Mouse (Mus musculus) splenic B cell, adult 2 months (primary cell): ENCODE measurements around the gene Nelfb.
"Not testable (repeated sequence)": the region's sequence is repeated elsewhere in the genome, so short reads cannot be mapped to it uniquely, and the experiment has no call there.

ENCODE experiments used
- DNase-seq: peaks from one replicate; pipeline ENCODE4 v3.0.0-alpha.2; 2011; ENCODE audit warnings: low read depth, low spot score
- H3K27me3 ChIP-seq: 2 replicates; pipeline ENCODE4 v1.6.1; 2012; ENCODE audit warnings: mild to moderate bottlenecking, low read length, moderate library complexity, mixed read lengths; ENCODE audit not compliant: control insufficient read depth, poor library complexity, insufficient read depth, severe bottlenecking
- H3K36me3 ChIP-seq: 2 replicates; pipeline ENCODE4 v1.6.1; 2012; ENCODE audit warnings: mild to moderate bottlenecking, low read length, moderate library complexity, mixed read lengths; ENCODE audit not compliant: control insufficient read depth, poor library complexity, insufficient read depth, severe bottlenecking

Nelfb gene

DNA sequence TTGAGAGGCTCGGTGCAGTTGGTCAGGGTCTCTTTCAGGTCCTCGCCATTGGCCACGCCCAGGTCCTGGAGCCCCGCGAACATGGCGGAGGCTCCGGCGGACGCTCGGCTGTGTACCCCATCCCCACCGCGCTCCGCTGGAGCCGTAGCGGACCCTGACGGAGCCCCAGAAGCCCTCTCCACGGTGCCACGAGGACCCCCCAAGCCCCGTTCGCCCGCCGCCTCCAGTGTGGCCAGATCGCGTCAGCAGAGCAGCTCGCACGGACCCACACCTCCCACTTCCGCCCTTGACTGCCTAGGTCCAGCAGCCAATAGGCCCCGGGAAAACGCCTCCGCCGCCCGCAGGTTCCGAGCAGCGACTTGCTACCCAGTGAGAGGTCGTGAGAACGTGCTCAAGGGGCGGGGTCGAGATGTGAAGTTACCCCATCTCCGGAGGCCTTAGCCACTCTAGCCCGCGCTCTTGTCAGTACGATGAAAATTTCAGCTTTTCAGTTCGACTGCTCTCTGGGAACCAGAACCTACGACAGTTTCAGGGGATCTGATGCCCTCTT lies at the start of gene Nelfb:
Gene Nelfb, minus strand, starts transcription at position 369 of the 550 bp plus-strand sequence.
- DNase-seq = peak; percentile 92
- Histone ChIP-seq H3K27me3 (no peaks in the 10 kb centered on the region), H3K36me3 (peaks cover 5% of the 10 kb centered on the region; the same call in 1 of the 2 replicates)

DNA sequence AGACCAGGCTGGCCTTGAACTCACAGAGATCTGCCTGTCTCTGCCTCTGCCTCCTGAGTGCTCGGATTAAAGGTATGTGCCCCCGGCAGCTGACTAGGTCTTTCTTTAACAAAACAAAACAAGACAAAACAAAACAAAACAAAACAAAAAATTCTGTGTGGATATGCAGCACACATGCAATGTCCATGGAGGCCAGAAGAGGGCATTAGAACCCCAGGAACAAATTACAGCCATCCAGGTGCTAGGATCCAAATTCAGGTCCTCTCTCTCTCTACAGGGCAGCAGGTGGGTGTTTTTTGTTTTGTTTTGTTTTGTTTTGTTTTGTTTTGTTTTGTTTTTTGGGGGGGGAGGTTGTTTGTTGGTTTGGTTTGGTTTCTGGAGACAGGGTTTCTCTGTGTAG lies 47.6 kb upstream of the Nelfb start:
- peak; percentile 63 for DNase-seq
- Histone ChIP-seq H3K27me3 (no peaks in the 10 kb centered on the region), H3K36me3 (no peaks in the 10 kb centered on the region)

- H3K36me3 ChIP-seq, H3K27me3 ChIP-seq, DNase-seq: not testable (repeated sequence)
Measured at GRCm38 (mm10) chr2:25257250-25257649, 46.0 kb upstream of the Nelfb start.

DNA sequence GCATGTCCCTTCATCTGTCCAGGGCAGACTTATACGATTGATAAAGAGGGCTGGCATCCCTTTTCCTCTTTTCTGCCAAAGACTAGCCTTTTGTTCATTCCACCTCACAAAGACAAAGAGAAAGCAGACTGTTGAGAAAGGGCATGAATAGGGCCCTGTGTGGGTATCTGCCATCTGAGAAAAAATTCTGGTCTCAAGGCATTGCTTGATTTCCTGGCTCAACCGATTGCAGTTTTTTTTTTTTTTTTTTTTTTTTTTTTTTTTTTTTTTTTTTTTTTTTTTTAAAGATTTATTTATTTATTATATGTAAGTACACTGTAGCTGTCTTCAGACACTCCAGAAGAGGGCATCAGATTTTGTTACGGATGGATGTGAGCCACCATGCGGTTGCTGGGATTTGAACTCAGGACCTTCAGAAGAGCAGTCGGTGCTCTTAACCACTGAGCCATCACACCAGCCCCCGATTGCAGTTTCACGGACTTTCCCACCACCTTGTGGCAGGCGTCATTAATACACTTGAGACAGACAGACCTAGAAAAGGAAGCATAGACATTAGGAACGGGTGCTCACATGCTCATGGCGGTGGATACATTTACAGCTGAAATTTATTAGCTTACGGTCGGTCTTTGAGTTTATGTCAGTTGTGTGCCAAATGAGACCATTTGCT lies 45.3 kb upstream of the Nelfb start:
- peak; percentile 82 for DNase-seq
- not testable (repeated sequence) for H3K36me3 ChIP-seq, H3K27me3 ChIP-seq

GRCm38 (mm10) chr2:25255284-25255779 lies 44.0 kb upstream of the Nelfb start, which contains the start of gene Tmem203:
Tmem203 (plus strand) TSS chr2:25255439.
- Histone ChIP-seq H3K36me3 (no peaks in the 10 kb centered on the region; the same call in 1 of the 2 replicates), H3K27me3 (no peaks in the 10 kb centered on the region)
- peak; percentile 93 for DNase-seq

DNA sequence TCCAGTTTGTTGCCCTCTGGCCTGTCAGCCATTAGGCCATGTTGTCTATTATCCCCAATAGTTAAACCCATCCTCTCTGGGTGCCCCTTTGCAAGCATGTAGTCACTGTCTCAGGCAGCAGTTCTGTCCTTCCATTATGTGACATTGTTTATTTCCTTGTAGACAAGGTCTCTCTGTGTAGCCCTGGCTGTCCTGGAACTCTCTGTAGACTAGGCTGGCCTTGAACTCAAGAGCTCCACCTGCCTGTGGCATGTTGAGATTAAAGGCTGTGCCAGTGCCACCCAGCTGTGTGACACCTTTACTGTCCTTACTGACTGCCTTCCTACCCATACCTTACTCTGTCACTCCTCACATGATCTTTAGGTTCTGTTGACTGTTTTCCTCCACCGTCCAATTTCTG lies 41.0 kb upstream of the Nelfb start:
- peak; percentile 58 for DNase-seq
- Histone ChIP-seq H3K27me3 (no peaks in the 10 kb centered on the region), H3K36me3 (peaks cover 4% of the 10 kb centered on the region)

DNA sequence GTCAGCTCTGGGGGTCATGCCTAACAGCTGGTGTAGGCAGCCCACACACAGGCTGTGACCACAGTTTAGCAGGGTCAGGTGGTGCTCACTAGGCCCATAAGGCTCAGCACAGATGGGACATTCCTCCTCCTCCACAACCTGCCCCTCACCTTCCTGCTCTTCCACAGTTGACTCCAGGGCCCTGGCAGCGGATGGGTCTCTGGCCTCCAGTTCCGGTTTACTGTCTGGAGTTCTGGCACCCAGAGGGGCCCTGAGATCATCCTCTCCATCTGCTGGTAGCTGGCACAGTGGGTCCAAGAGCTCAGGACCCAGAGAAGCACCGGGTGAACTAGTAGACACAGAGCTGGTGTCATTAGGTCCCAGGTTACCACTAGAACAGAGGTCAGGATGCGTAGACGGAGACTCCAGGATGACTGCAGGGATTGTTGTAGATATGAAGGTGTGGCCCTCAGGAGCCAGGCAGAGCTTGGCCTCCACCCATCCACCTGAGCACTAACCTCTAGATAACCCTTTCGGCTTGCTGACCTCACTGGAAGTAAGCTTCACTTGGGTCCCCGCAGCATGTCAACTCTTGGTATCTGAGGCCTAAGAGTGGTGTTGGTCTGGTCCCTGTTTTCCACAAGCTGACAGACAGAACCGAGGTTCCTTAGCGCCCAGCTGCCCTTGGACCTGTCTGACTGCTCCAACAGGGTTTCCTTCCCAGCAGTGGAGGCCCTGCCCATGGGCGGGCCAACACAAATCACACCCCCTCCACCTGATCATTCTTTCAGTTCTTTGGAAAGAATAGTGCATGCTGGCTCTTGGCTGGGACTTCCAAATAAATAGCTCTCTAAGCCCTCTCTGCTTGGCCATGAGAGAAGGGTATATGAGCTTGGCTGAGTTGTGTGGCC lies 35.1 kb upstream of the Nelfb start, which contains the start of gene AL732309.1:
Gene AL732309.1, minus strand, starts transcription at position 681 of the 890 bp plus-strand sequence.
- Histone ChIP-seq H3K27me3 (peaks cover 3% of the 10 kb centered on the region; the same call in 1 of the 2 replicates), H3K36me3 (peaks cover 7% of the 10 kb centered on the region)
- no peak for DNase-seq

- no peak for DNase-seq
- H3K27me3 ChIP-seq = peaks cover 3% of the 10 kb centered on the region; the same call in 1 of the 2 replicates
Measured at GRCm38 (mm10) chr2:25244144-25244543, 32.9 kb upstream of the Nelfb start.

GRCm38 (mm10) chr2:25243342-25243741 lies 32.1 kb upstream of the Nelfb start:
- H3K27me3 ChIP-seq = peaks cover 3% of the 10 kb centered on the region; the same call in 1 of the 2 replicates
- DNase-seq = no peak
- H3K36me3 ChIP-seq = peaks cover 4% of the 10 kb centered on the region

More at GRCm38 (mm10) chr2:25244144-25244543, 32.9 kb upstream of the Nelfb start:
- H3K36me3 ChIP-seq = peaks cover 4% of the 10 kb centered on the region

GRCm38 (mm10) chr2:25242101-25242506 lies 30.8 kb upstream of the Nelfb start, which contains the start of the genes Rnf208 and Cysrt1:
Rnf208 (plus strand) TSS chr2:25242255.
Cysrt1 (minus strand) TSS chr2:25242452.
- Histone ChIP-seq H3K27me3 (peaks cover 3% of the 10 kb centered on the region; the same call in 1 of the 2 replicates), H3K36me3 (peaks cover 2% of the 10 kb centered on the region)
- DNase-seq = no peak

DNA sequence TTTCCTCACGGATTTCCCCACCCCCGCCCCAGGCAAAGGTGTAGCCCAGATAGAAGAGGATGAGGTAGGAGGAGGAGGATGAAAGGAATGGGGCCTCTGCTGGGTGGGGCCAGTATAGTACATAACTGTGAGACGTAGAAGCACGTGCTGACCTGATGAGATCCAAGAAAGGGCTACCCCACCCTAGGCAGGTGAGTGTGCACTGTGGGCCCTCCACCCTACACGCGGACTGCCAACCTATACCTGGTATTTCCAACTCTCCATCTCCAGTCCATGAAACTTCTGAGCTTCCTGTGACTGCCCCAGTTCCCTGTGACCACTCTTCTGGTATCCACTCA lies 30.1 kb upstream of the Nelfb start:
- Histone ChIP-seq H3K27me3 (peaks cover 3% of the 10 kb centered on the region; the same call in 1 of the 2 replicates), H3K36me3 (peaks cover 2% of the 10 kb centered on the region)
- DNase-seq = no peak

GRCm38 (mm10) chr2:25240723-25241437 lies 29.6 kb upstream of the Nelfb start:
- DNase-seq = peak; percentile 47
- Histone ChIP-seq H3K27me3 (peaks cover 3% of the 10 kb centered on the region; the same call in 1 of the 2 replicates), H3K36me3 (no peaks in the 10 kb centered on the region)

DNA sequence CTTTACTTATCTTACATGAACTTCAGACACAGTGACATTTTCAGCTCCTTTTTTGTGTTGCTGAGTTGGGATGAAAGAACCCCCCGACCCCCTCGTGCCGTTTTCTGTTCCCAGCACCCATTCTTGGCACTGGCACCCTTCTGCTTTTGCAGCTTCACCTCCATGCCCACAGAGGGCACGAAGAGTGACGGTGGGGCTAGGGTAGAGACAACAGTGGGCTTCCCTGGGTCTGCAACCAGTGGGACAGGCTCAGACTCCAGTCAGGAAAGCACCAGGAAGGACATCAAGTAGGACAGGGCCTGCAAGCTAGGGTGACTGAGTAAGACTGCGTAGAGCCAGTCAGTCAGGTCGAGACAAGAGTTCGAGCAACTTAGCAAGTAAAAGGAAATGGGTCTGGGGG lies 29.0 kb upstream of the Nelfb start:
- DNase-seq = no peak
- H3K36me3 ChIP-seq = no peaks in the 10 kb centered on the region
- H3K27me3 ChIP-seq = peaks cover 3% of the 10 kb centered on the region; the same call in 1 of the 2 replicates

DNA sequence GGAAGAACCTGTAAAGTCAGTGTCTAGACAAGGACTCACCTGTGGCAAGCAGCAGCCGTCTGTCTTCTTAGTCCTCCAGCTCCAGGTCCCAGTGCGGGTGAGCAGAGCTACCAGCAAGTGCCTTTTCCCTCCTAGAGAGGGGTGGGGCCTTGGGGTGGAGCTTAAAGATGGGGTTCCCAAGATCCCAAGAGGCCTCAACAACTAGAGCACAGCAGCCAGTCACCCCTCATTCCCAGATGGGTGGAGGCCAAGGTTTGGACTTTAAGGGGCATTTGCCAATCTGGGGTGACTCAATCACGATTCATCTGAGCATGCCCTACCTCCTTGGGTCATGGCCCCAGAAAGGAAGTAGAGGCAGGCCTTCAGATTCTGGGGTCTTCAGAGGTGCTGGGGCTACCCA lies 28.5 kb upstream of the Nelfb start:
- DNase-seq = no peak
- Histone ChIP-seq H3K27me3 (peaks cover 3% of the 10 kb centered on the region; the same call in 1 of the 2 replicates), H3K36me3 (no peaks in the 10 kb centered on the region)
